ENCODE assay signal across 9 mouse cellular contexts in genomic region chr1:133209482-133209881, GRCm38 (mm10). TPM values are rescaled to one million over a fixed set of nuclear protein-coding genes. Genes with fewer than 3 reads are reported as not detected.
DNase-seq lines count a peak whose midpoint lies in the region; ATAC-seq and TF ChIP-seq lines count a peak whose summit lies in the region.
"Had no signal": no experiment of that assay in that cellular context is flagged by ENCODE, and none has a peak within 500 bp of the region (broad histone marks: within the 10 kb centered on the region; RNA-seq: fewer than 3 reads in every experiment).

No protein-coding gene starts in this region.

- peak overlapping the region; percentile 32; the same call in 1 of the 2 replicates for H3K27ac ChIP-seq in layer of hippocampus, adult 2 months
- peak overlapping the region; percentile 67 for H3K27ac ChIP-seq in forebrain, embryonic 13.5 days
- H3K27ac ChIP-seq in limb, embryonic 12.5 days, result 0 out of 2 replicates have a peak overlapping the region, but pooled peaks have one; percentile 62
- peak overlapping the region; percentile 67 for H3K27ac ChIP-seq in stomach, postnatal 0 days (replicated peaks)
- H3K27ac ChIP-seq: lung, embryonic 15.5 days had no signal

- peaks cover 36% of the 10 kb centered on the region for H3K4me1 ChIP-seq in forebrain, embryonic 13.5 days
- peaks cover 33% of the 10 kb centered on the region for H3K4me1 ChIP-seq in limb, embryonic 12.5 days (replicated peaks)
- H3K4me1 ChIP-seq in stomach, postnatal 0 days (replicated peaks; ENCODE audit: control insufficient read depth, insufficient read depth), result peaks cover 14% of the 10 kb centered on the region

- H3K9ac ChIP-seq in forebrain, embryonic 13.5 days, result peak overlapping the region; percentile 51
- H3K9ac ChIP-seq in limb, embryonic 12.5 days (replicated peaks), result no peak overlapping the region
- H3K9ac ChIP-seq in stomach, postnatal 0 days (ENCODE audit: low read length), result no peak overlapping the region
- H3K9ac ChIP-seq: heart, embryonic 15.5 days; lung, embryonic 15.5 days had no signal

- no peak for ATAC-seq in forebrain, embryonic 13.5 days
- no peak for ATAC-seq in limb, embryonic 12.5 days (ENCODE audit: insufficient number of reproducible peaks, insufficient read depth, low FRiP score, low TSS enrichment, low read depth)
- ATAC-seq in stomach, postnatal 0 days (ENCODE audit: low FRiP score, low TSS enrichment), result no peak
- no peak for ATAC-seq in megakaryocyte, adult 5-6 weeks (ENCODE audit: poor library complexity, severe bottlenecking)

- DNase-seq in layer of hippocampus, adult 2 months (ENCODE audit: low spot score in 2 of 2), result no peak
- DNase-seq in layer of hippocampus, adult 8-10 months (ENCODE audit: low spot score in 2 of 2), result no peak
- no peak for DNase-seq in stomach, postnatal 0 days (ENCODE audit: low spot score)
- DNase-seq in spleen, adult 12 weeks (ENCODE audit: low spot score), result no peak

- no peaks in the 10 kb centered on the region for H3K9me3 ChIP-seq in forebrain, embryonic 13.5 days (replicated peaks)
- H3K9me3 ChIP-seq in limb, embryonic 12.5 days, result no peaks in the 10 kb centered on the region
- no peaks in the 10 kb centered on the region for H3K9me3 ChIP-seq in stomach, postnatal 0 days (ENCODE audit: control insufficient read depth, low read length)
- H3K9me3 ChIP-seq: heart, embryonic 15.5 days; lung, embryonic 15.5 days had no signal

- WGBS in forebrain, embryonic 13.5 days, result 34% methylated on average over 7 of the region's 7 CpGs
- WGBS in limb, embryonic 12.5 days, result 51% methylated on average over 7 of the region's 7 CpGs
- WGBS in stomach, postnatal 0 days, result 46% methylated on average over 7 of the region's 7 CpGs

- peaks cover 21% of the 10 kb centered on the region for H3K27me3 ChIP-seq in forebrain, embryonic 13.5 days
- H3K27me3 ChIP-seq in limb, embryonic 12.5 days, result peaks cover 9% of the 10 kb centered on the region; the same call in 1 of the 2 replicates
- no peaks in the 10 kb centered on the region for H3K27me3 ChIP-seq in stomach, postnatal 0 days (ENCODE audit: control insufficient read depth, insufficient read depth, low read length)
- H3K27me3 ChIP-seq: heart, embryonic 15.5 days had no signal

- no peaks in the 10 kb centered on the region for H3K36me3 ChIP-seq in forebrain, embryonic 13.5 days (ENCODE audit: poor library complexity, severe bottlenecking)
- no peaks in the 10 kb centered on the region for H3K36me3 ChIP-seq in limb, embryonic 12.5 days
- no peaks in the 10 kb centered on the region for H3K36me3 ChIP-seq in stomach, postnatal 0 days (ENCODE audit: control insufficient read depth, insufficient read depth, low read length)
- H3K36me3 ChIP-seq: heart, embryonic 15.5 days; lung, embryonic 15.5 days had no signal

- H3K4me3 ChIP-seq in layer of hippocampus, adult 2 months, result no peak overlapping the region; the same call in 1 of the 2 replicates
- no peak overlapping the region for H3K4me3 ChIP-seq in forebrain, embryonic 13.5 days
- H3K4me3 ChIP-seq in limb, embryonic 12.5 days (replicated peaks), result no peak overlapping the region
- H3K4me3 ChIP-seq in stomach, postnatal 0 days (ENCODE audit: low read depth, low read length), result no peak overlapping the region
- H3K4me3 ChIP-seq: heart, embryonic 15.5 days; lung, embryonic 15.5 days had no signal

- no peak for TF ChIP-seq CTCF in layer of hippocampus, adult 2 months (conservative IDR thresholded peaks at IDR 0.05)
- no peak for TF ChIP-seq CTCF in stomach, postnatal 0 days (IDR thresholded peaks at IDR 0.05; ENCODE audit: low read depth)

- no peak for TF ChIP-seq EP300 in stomach, postnatal 0 days (optimal IDR thresholded peaks at IDR 0.05)

- peak overlapping the region; percentile 38; the same call in 1 of the 2 replicates for H3K4me2 ChIP-seq in forebrain, embryonic 13.5 days
- H3K4me2 ChIP-seq in limb, embryonic 12.5 days, result no peak overlapping the region
- no peak overlapping the region for H3K4me2 ChIP-seq in stomach, postnatal 0 days (replicated peaks; ENCODE audit: low read depth)
- H3K4me2 ChIP-seq: heart, embryonic 15.5 days; lung, embryonic 15.5 days had no signal

RNA-seq across cellular contexts. Expression of gene Plekha6, which starts 45.5 kb away (rescaled TPM):
- 10 to 100 TPM; 47.6 to 55.0 TPM for total RNA-seq in layer of hippocampus, adult 2 months (2021)
- 10 to 100 TPM; 61.6 to 69.8 (median 62.7) TPM for total RNA-seq in layer of hippocampus, adult 8-10 months (2022)
- polyA plus RNA-seq in forebrain, embryonic 13.5 days (2015; fragmentation: Nextera tagmentation; extraction: Ambion mirVana), result 13.5 and 14.9 TPM in 2 replicates
- 1.6 and 2.5 TPM in 2 replicates for polyA plus RNA-seq in limb, embryonic 12.5 days (2016; fragmentation: Nextera tagmentation; extraction: Ambion mirVana)
- polyA plus RNA-seq in stomach, postnatal 0 days (2015; fragmentation: Nextera tagmentation; extraction: Ambion mirVana), result 11.1 and 12.1 TPM in 2 replicates
- 0.11 and 0.21 TPM in 2 replicates for total RNA-seq in megakaryocyte, adult 5-6 weeks (2015)
- 0.15 and 0.33 TPM in 2 replicates for total RNA-seq in megakaryocyte, adult 5-6 weeks (2017)

Comparison
In these comparisons a context has a peak if more than half of its experiments do, and no peak if none do; other contexts are left out.
1. RNA of gene Plekha6, which starts 45.5 kb away (total RNA-seq): 61.6 to 69.8 TPM in layer of hippocampus, adult 8-10 months and 47.6 to 55.0 TPM in layer of hippocampus, adult 2 months; 0.11 to 0.33 TPM in megakaryocyte, adult 5-6 weeks; every median in the first group is over 10 times any median in the second.
2. Peak in every context shown above with its lines, with median percentiles within 50 percentile points of each other: H3K27ac ChIP-seq.